Mouse (Mus musculus) E14TG2a.4 (cell line): ENCODE results near the gene Kctd13.

Experiments used
- CTCF ChIP-seq: conservative IDR thresholded peaks from 2 replicates; pipeline ENCODE4 v1.5.1; 2014; ENCODE audit warnings: low read length
- NANOG ChIP-seq: IDR thresholded peaks from 2 replicates; pipeline ENCODE4 v1.6.1; 2014; ENCODE audit warnings: borderline replicate concordance, low read length, mixed read lengths
- POU5F1 ChIP-seq: IDR thresholded peaks from 2 replicates; pipeline ENCODE4 v1.6.1; 2014; ENCODE audit warnings: low read length, borderline replicate concordance

GRCm38 (mm10) chr7:126965568-126965967 lies 36.9 kb downstream of the Kctd13 start:
- TF ChIP-seq CTCF (no peak), NANOG (no peak), POU5F1 (no peak)
